Mouse (Mus musculus) Patski (cell line): Measurements from ENCODE around the gene Pdlim4. TPM values are rescaled to one million over a fixed set of nuclear protein-coding genes. Genes with fewer than 3 reads are reported as not detected.
A peak's percentile ranks its signal among the peaks of the same experiment; 100 is the strongest.
"Not testable (repeated sequence)": the region's sequence is repeated elsewhere in the genome, so short reads cannot be mapped to it uniquely, and the experiment has no call there.

Experiments used
- ATAC-seq: fragments of 100-300 bp; one replicate; pipeline ENCODE4 v1.8.0; 2021
- CTCF ChIA-PET: fragments of 350-600 bp; sonication (Branson Sonifier 250); formaldehyde crosslinking; loops from one replicate; lab custom pipeline; 2022; ENCODE audit warnings: inconsistent platforms; lab: Charles Lee
- POLR2A ChIA-PET: fragments of 350-600 bp; sonication (Branson Sonifier 250); formaldehyde crosslinking; loops from one replicate; lab custom pipeline; 2022; ENCODE audit warnings: antibody characterized with exemption, inconsistent platforms; lab: Charles Lee
- DNase-seq: peaks from one replicate; pipeline ENCODE4 v3.0.0-alpha.2; 2011; ENCODE audit warnings: low read depth, low spot score
- H3K27me3 ChIP-seq: fragments of 371-371 bp; one replicate; pipeline ENCODE4 v1.5.1; 2021
- CTCF ChIP-seq: fragments of 100-300 bp; IDR thresholded peaks from one replicate; pipeline ENCODE4 v1.5.1; 2021
- in situ Hi-C: fragments of 300-500 bp; cut with MboI; formaldehyde crosslinking; loops from 3 replicates; pipeline ENCODE4 v1.11.1; 2018; ENCODE audit warnings: low pct_unique_long_range_greater_than_20kb, mixed read lengths
- polyA plus RNA-seq: library from polyadenylated mRNA; unstranded; gene quantifications from one replicate; pipeline ENCODE4 v1.2.3, GENCODE M21; 2021

The Pdlim4 gene
- polyA plus RNA-seq, 1 experiment from 2014 or later, result 0.51 TPM

DNA sequence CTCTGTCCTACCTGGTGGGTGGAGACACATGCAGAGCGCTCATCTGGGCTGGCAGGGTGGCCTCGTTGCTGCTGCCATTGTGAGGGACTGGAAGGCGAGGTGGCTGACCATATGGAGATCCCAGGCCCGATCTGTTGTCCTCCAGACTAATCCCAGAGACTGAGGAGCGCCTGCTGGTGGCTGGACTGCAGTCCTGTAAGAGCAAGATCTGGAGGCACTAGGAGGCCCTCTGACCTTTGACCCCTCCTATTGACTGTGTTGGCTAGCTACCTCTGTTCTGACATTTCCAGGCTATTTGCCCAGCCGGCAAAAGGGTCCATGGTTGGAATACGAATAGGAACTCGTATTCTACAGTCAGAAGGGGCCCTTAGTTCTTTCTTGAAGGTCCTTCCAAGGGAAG is 12.7 kb downstream of the Pdlim4 start:
- ATAC-seq, result no peak
- in situ Hi-C loops, result loop anchor here (5.0 kb wide), 2 partner anchors 54 to 124 kb away; no protein-coding TSS in a partner anchor
- no peaks in the 10 kb centered on the region for H3K27me3 ChIP-seq
- POLR2A ChIA-PET, result interaction anchor here (0.7 to 0.8 kb wide), 2 partner anchors 45 to 54 kb away, joined by 3 read pairs; no protein-coding TSS in a partner anchor
- DNase-seq, result no peak
- no peak for TF ChIP-seq CTCF
- CTCF ChIA-PET, result interaction anchor here (3.1 to 10.1 kb wide), 3 partner anchors 30 to 54 kb away, joined by 15 to 103 read pairs (median 72); no protein-coding TSS in a partner anchor

DNA sequence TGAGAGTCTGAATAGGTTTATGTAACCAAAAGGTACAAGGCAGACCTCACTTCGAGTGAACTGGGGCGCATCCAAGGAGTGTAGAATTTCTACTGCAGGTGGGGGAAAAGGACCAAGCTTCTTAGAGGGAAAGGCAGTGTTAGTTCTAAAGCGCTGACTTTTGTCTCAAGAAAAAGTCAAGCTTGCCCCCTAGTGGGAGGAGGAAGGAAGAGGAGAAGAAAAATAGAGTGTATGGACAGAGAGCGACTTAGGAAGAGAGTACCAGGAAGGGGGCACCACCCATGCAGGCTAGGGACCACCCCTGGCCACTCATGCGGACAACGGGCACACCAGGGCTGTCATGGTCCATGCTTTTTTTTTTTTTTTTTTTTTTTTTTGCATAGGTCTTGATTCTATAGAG is 14.6 kb downstream of the Pdlim4 start:
- DNase-seq (no peak), ATAC-seq (peak; percentile 42)
- no peaks in the 10 kb centered on the region for H3K27me3 ChIP-seq
- TF ChIP-seq CTCF, result no peak
- ChIA-PET POLR2A (interaction anchor here (0.8 to 2.4 kb wide), 2 partner anchors 8 to 51 kb away, joined by 3 to 13 read pairs; no protein-coding TSS in a partner anchor), CTCF (interaction anchor here (0.8 to 10.1 kb wide), 20 partner anchors 8 to 123 kb away, joined by 3 to 103 read pairs (median 6); no protein-coding TSS in a partner anchor)
- in situ Hi-C loops, result loop anchor here (5.0 kb wide), 1 partner anchor 33 kb away; no protein-coding TSS in a partner anchor

DNA sequence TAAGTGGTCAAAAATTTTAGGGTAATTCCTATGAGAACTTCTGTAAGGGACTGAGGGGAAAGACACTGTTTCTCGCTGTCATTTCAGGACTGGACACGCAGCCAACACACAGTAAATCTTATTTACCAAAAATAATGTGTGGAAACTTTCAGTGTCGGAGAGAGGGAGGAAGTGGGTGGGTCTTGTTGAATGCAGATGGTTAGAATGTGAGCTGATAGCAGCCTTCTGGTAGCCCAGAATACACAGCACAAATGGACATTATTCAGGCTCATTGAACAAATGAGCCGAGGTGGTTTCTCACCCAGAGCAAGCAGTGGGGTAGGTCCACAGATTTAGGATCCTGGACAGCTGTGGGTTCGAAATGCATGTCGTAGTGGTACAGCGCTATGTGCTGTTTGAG is 15.7 kb downstream of the Pdlim4 start:
- CTCF ChIA-PET, result interaction anchor here (1.0 to 10.1 kb wide), 10 partner anchors 9 to 204 kb away, joined by 3 to 103 read pairs (median 8); no protein-coding TSS in a partner anchor
- POLR2A ChIA-PET, result interaction anchor here (0.7 kb wide), 1 partner anchor 9 kb away, joined by 3 read pairs; no protein-coding TSS in a partner anchor
- DNase-seq (no peak), ATAC-seq (no peak)
- in situ Hi-C loops, result loop anchor here (5.0 kb wide), 1 partner anchor 34 kb away; no protein-coding TSS in a partner anchor
- no peak for TF ChIP-seq CTCF
- no peaks in the 10 kb centered on the region for H3K27me3 ChIP-seq

DNA sequence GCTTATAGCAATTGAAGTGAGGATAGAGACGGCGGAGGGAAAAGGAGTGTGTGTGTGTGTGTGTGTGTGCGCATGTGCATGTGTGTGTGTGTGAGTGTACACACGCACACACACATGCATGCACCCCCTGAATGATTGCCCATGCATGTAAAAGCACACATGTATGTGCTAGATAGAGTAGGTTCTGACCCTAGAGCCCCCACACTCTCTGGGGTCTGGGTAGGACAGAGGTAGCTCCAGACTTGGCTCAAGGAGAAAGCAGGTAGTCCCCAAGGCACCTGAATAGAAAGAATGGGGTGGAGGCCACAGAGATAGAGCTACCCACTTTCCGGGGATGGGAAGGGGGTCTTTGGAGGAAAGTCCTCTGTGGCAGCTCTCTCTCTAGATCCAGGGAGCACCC is 16.7 kb downstream of the Pdlim4 start:
- in situ Hi-C loops, result loop anchor here (5.0 kb wide), 1 partner anchor 35 kb away; no protein-coding TSS in a partner anchor
- ATAC-seq, result no peak
- no peak for DNase-seq
- no peaks in the 10 kb centered on the region for H3K27me3 ChIP-seq
- ChIA-PET POLR2A (interaction anchor here (0.6 kb wide), 1 partner anchor 48 kb away, joined by 3 read pairs; no protein-coding TSS in a partner anchor), CTCF (interaction anchor here (1.2 to 10.1 kb wide), 4 partner anchors 39 to 50 kb away, joined by 3 to 103 read pairs (median 40); no protein-coding TSS in a partner anchor)
- TF ChIP-seq CTCF, result no peak

DNA sequence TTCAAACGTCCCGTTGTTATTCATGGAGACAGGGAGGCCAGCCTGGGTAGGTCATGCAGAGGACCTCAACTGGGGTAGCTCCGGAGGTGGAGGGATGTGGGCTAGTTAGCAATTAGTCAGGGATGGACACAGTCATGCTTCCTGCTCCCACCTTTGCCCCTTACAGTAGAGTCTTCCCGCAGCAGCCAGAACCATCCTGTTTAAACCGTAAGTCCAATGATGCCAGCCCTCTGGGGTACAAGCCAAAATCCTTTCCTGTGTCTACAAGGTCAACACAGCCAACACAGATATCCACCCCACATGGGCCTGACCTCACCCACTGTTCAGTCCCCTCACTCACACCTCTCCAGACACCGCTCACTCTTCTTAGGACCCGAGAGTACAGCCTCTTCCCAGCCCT is 17.7 kb downstream of the Pdlim4 start:
- ATAC-seq (no peak), DNase-seq (no peak)
- TF ChIP-seq CTCF, result no peak
- in situ Hi-C loops, result loop anchor here (5.0 kb wide), 1 partner anchor 36 kb away; no protein-coding TSS in a partner anchor
- ChIA-PET CTCF (interaction anchor here (1.8 to 10.1 kb wide), 3 partner anchors 40 to 48 kb away, joined by 7 to 103 read pairs (median 16); no protein-coding TSS in a partner anchor), POLR2A (no interaction called here)
- H3K27me3 ChIP-seq, result no peaks in the 10 kb centered on the region

DNA sequence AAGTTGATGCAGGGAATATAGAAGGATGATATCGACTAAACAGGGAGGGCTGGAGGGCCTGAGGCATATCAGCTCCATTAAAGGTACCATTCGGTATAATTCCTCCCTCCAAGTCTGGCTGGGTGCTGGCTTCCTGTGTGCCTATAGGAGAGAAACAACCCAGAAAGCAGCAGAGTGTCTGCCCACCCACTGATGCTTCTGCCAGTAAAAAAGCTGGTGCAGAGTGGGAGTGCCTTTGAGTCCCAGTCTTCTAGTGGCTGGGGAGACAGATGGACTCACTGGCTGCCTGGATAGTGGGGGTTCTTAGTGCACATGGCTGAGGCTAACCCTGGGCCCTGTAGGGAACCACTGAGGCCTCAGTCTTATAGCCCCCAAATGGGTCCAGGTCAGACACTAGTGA is 18.6 kb downstream of the Pdlim4 start:
- POLR2A ChIA-PET, result no interaction called here
- DNase-seq, result no peak
- H3K27me3 ChIP-seq, result no peaks in the 10 kb centered on the region
- in situ Hi-C loops, result loop anchor here (5.0 kb wide), 1 partner anchor 37 kb away; no protein-coding TSS in a partner anchor
- CTCF ChIA-PET, result interaction anchor here (1.3 to 2.8 kb wide), 2 partner anchors 38 to 47 kb away, joined by 4 to 16 read pairs; no protein-coding TSS in a partner anchor
- no peak for ATAC-seq
- no peak for TF ChIP-seq CTCF

DNA sequence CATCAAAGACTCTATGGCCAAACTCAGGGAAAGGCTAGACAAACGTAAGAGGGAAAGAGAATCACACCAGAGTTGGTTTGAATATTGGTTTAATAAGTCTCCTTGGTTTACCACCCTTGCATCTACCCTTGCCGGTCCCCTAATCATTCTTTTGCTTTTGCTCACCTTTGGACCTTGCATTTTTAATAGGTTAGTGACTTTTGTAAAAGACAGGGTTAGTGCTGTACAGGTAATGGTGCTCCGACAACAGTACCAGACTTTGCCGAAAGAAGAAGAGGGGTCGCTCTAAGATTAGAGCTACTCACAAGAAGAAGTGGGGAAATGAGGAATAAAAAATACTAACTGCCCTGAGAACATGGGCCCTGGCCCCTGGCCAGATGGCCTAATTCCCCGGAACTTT is 28.1 kb downstream of the Pdlim4 start:
- no peak for DNase-seq
- H3K27me3 ChIP-seq, result no peaks in the 10 kb centered on the region
- ChIA-PET CTCF (no interaction called here), POLR2A (no interaction called here)
- in situ Hi-C loops, result no loop called here
- no peak for TF ChIP-seq CTCF
- no peak for ATAC-seq

DNA sequence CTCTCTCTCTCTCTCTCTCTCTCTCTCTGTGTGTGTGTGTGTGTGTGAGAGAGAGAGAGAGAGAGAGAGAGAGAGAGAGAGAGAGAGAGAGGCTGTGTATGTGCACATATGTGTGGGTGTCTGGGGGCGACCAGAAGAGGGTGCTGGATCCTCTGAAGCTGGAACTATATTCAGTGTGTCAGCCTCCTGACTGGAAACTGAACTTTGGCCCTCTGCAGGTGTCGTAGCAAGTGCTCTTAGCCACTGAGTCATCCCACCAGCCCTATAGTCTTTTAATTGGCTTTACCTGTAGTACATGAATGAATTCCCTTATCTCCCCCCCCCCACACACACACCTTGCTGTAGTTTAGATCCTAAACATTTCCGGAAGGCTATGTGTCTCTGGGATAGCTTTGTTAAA is 35.9 kb downstream of the Pdlim4 start:
- DNase-seq, ATAC-seq, in situ Hi-C loops, POLR2A ChIA-PET, H3K27me3 ChIP-seq, CTCF ChIA-PET: not testable (repeated sequence)

DNA sequence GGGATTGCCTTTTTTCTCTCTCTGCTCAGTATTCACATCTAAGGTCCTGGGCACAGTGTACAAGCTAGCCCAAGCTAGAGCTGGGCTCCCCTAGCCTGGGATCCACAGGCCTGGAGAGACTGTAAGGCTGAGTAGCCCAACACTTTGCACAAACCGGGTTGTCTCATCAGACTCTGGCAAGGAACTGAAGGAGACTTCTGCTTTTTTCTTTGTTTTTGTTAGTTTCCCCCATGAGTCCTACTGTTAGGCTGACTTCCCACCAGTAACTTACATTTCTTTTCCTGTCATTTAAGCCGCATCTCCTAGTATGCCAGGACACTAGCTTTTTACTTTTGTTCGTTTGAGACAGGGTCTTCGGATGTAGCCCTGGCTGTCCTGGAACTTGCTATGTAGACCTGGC is 39.8 kb downstream of the Pdlim4 start:
- ChIA-PET POLR2A (no interaction called here), CTCF (interaction anchor here (1.1 to 1.5 kb wide), 3 partner anchors 25 to 57 kb away, joined by 3 read pairs; no protein-coding TSS in a partner anchor)
- no peaks in the 10 kb centered on the region for H3K27me3 ChIP-seq
- no peak for TF ChIP-seq CTCF
- ATAC-seq (no peak), DNase-seq (no peak)
- in situ Hi-C loops, result no loop called here

DNA sequence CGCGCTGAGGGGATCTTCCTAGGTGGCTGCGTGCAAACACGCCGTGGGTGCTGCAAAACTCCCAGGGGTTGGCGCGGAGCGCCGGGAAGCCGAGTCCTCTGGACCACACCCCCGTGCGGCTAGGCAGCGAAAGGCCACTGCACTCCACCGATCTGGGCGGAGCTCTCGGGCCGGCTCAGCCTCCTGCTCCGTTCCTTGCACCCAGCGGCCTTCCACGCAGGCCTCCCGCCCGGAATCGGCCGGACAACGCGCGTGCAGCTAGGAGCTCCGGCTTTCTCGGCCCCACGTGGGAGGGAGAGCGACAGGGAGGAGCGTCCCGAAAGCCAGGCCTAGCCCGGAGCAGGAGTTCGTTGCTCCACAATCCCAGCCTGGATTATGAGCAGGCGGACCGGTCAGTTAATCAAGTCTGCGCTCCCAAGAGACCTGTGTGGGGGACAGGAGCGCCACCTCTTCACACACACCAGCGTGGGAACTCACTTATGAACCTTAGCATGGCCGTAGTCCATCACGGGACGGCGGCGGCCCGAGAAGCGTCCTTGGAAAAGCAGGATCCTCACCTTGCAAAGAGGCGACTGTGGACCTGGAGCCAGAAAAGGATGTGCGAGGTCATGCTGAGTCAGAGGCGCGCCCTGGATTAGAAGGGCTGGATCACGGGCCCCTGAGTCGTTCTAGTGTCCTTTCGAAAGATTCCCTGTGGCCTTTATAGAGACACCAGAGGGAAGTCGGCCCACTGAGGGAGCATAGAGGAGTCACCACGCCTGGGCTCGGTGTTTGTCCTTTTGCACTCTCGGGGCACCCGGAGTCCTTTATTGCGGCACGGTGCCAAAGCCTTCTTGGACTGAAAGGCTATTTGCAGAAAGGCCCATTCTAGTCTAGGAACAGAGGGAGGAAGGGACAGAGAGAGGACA is 40.5 kb downstream of the Pdlim4 start, which contains the start of gene Slc22a4:
Gene Slc22a4 (minus strand): TSS at position 47 of the 908 bp plus-strand sequence.
- CTCF ChIA-PET, result interaction anchor here (1.4 to 1.5 kb wide), 3 partner anchors 26 to 32 kb away, joined by 3 to 4 read pairs (median 3); no protein-coding TSS in a partner anchor
- TF ChIP-seq CTCF, result no peak
- in situ Hi-C loops, result no loop called here
- no peak for DNase-seq
- POLR2A ChIA-PET, result no interaction called here
- H3K27me3 ChIP-seq, result no peaks in the 10 kb centered on the region
- ATAC-seq, result peak; percentile 76
